Mouse (Mus musculus): ENCODE measurements around the gene Ccdc57.

- TF ChIP-seq CTCF (IDR thresholded peaks at IDR 0.05; ENCODE audit: borderline replicate concordance, extremely low read depth, insufficient read depth, insufficient read length) (no peak), POLR2A (IDR thresholded peaks at IDR 0.05; ENCODE audit: borderline replicate concordance, extremely low read depth, insufficient read depth, insufficient read length, poor library complexity, severe bottlenecking) (no peak)
Measured at GRCm38 (mm10) chr11:120883601-120884000, 49.1 kb downstream of the Ccdc57 start.

Measured in brain, embryonic 14.5 days (tissue).